19 mouse cellular contexts compared by ENCODE assay signal in genomic region chr1:88507886-88508285, GRCm38 (mm10). TPM values are rescaled to one million over a fixed set of nuclear protein-coding genes. Genes with fewer than 3 reads are reported as not detected.
"Had no signal": no experiment of that assay in that cellular context is flagged by ENCODE, and none has a peak within 500 bp of the region (broad histone marks: within the 10 kb centered on the region; RNA-seq: fewer than 3 reads in every experiment).

No protein-coding gene starts in this region.

- ATAC-seq: intestine, embryonic 16.5 days; liver, postnatal 0 days; midbrain, embryonic 16.5 days had no signal

- H3K4me3 ChIP-seq: limb, embryonic 12.5 days; liver, embryonic 13.5 days; midbrain, embryonic 12.5 days had no signal

- H3K27ac ChIP-seq: limb, embryonic 12.5 days; liver, embryonic 13.5 days; midbrain, embryonic 12.5 days had no signal

- H3K36me3 ChIP-seq: limb, embryonic 12.5 days; liver, embryonic 13.5 days; midbrain, embryonic 12.5 days had no signal

- H3K4me2 ChIP-seq: limb, embryonic 12.5 days; liver, embryonic 13.5 days; midbrain, embryonic 12.5 days had no signal

- H3K27me3 ChIP-seq: liver, embryonic 13.5 days had no signal

- H3K9me3 ChIP-seq: limb, embryonic 12.5 days; liver, embryonic 13.5 days; midbrain, embryonic 12.5 days had no signal

- DNase-seq: kidney, adult 8-10 months; kidney, postnatal 36 days; layer of hippocampus, adult 9-11 months; layer of hippocampus, postnatal 36 days; liver; liver, embryonic 13.5 days; liver, postnatal 0 days; right cerebral cortex, postnatal 25 days; thymus, adult 18-20 months; thymus, postnatal 25 days had no signal

- H3K9ac ChIP-seq: limb, embryonic 12.5 days; liver, embryonic 13.5 days; liver, postnatal 0 days; midbrain, embryonic 12.5 days had no signal

RNA-seq across cellular contexts. Expression of gene Glrp1, which starts 2.0 kb away (rescaled TPM):
- total RNA-seq: layer of hippocampus, adult 18-20 months; layer of hippocampus, postnatal 36 days; left cerebral cortex, postnatal 36 days had no signal
- polyA plus RNA-seq: intestine, embryonic 16.5 days; limb, embryonic 12.5 days; midbrain, embryonic 12.5 days; midbrain, embryonic 16.5 days; neural tube, embryonic 14.5 days; small intestine, adult 2 months; urinary bladder, adult 2 months had no signal
